Mouse (Mus musculus) left cerebral cortex, adult 8-10 months (tissue): Measurements from ENCODE around the gene Smug1. TPM values are rescaled to one million over a fixed set of nuclear protein-coding genes. Genes with fewer than 3 reads are reported as not detected.
A peak's percentile ranks its signal among the peaks of the same experiment; 100 is the strongest.

ENCODE experiments used
- DNase-seq, 2 experiments: peaks; one replicate each; pipeline ENCODE4 v3.0.0; 2022; ENCODE audit warnings: low spot score in 2 of 2
- total RNA-seq, 4 experiments: library from RNA; stranded (reverse); gene quantifications; 2 replicates each; pipeline ENCODE4 v1.2.4; 2022

Smug1 gene
- 10 to 100 TPM; 18.9 to 24.5 (median 19.8) TPM for total RNA-seq

DNA sequence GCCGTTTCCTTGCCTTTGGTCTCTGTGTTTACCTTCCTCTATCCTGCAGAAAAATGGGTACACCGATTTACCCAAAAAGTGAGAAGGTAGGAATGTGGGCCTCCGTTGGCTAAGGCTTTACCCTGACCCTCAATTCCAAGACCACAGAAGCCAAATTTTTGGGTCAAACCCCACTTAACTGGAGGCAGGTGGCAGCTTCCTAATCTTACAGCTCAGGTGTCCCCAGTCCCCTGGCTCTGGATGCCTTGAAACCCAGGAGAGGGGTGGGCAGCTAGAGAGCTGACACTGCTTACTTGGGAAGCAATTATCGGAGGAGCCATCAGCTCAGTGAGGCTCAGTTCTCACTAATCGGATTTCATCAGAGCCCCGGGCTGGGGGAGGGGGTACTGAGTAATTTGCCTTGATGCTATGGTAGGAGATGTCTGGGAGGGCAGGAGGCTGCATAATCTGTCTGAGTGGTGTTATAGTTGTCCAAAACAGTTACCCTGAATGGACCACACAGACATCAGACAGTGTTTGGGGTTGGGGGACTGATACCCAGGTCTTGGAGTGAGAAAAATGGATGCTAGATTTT lies at the start of gene Smug1:
Smug1 (minus strand) TSS at position 51 of the 574 bp plus-strand sequence.
- DNase-seq, result no peak

DNA sequence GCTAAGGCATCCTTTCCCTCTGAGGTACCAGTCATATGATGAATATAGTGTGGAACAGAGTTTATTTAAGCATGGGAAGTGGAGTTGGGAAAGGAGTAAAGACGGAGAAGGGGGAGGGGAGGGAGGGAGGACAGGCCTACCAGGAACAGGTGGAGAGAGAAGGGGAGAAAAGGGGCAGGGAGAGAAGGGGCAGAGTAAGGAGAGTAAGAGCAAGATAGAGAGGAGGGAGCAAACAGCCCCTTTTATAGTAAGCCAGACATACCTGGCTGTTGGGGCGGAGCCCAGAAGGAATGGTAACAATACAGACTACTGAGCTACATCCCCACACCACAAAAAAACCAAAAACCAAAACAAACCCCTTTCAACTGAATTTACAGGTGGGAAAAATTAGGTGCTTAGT lies 49.2 kb upstream of the Smug1 start:
- no peak for DNase-seq

DNA sequence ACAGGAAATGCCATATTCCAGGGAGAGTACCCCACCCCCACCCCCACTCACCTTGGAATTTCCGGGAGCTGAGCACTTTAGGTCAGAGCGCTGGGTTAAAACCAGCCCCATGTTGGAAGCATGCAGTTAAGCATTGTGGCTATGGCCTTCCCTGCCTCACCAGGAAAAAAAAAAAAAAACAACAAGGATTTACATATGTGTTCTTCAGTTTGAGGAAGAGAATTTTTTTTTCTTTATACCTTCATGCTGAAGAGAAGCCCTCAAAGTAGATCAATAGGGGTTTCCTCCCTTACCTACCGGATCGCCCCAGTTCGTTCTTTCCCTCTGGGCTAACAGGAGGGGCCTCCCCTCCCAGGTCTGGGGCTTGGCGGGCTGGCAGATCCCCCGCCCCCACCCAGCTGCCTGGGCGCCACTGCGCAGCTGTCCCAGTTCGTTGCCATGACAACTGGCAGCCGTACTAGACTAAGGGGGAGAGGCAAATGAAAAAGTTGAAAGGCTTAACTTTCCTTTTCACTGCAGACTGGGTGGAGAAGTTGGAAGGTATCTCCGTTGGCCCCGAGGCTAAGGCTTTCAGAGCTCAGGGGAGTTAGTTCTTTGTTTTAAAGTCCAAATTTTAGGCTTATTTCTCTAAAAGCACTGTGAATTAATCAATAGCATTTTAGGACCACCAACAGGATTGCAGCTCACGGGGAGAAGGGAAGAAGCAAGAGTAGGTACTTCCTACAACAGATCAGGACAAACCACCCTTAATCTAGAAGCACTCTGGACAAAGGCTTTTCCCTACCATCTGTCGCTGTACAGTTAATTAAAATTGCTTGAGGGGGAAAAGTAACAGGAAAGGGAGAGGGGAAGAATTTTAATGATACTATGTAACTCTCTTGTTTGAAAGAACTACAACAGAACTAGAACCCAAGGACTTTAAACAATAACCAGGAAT lies 48.3 kb upstream of the Smug1 start:
- peak; percentile 66 to 90 for DNase-seq

DNA sequence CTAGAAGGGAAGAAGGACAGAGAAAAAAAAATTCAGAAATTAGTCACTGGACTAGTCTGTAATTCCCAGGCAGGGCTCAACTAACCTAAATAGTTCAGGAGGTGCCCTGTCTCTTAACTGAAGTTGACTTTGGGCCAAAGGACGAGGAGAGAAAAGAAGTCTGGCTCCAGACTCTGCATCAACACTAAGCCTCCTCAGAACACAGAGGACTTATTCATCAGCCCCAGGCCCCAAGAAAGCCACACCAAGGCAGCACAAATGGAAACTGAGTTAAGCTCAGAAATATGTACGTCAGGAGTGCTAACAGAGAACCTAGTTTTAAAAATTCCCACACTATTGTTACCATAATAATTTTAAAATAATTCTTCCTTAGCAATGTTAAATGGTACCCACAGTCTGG lies 47.3 kb upstream of the Smug1 start:
- no peak for DNase-seq

DNA sequence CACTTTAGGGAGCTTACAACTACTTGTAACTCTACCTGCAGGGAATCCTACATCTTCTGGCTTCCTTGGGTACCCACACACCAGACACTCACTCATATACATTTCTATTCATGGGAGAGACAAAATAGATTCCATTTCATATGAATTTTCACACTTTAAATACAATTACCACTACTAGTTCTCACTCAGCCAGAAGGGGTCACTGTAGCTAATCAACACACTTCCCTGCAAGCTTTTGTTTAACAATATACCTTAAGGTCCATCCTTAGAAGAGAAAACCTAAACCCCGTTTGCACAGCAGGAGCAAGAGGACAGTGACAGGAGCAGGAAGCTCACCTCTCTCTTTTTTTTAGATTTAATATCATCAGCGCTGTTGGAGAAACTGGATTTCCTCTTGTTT lies 38.3 kb upstream of the Smug1 start:
- no peak for DNase-seq

DNA sequence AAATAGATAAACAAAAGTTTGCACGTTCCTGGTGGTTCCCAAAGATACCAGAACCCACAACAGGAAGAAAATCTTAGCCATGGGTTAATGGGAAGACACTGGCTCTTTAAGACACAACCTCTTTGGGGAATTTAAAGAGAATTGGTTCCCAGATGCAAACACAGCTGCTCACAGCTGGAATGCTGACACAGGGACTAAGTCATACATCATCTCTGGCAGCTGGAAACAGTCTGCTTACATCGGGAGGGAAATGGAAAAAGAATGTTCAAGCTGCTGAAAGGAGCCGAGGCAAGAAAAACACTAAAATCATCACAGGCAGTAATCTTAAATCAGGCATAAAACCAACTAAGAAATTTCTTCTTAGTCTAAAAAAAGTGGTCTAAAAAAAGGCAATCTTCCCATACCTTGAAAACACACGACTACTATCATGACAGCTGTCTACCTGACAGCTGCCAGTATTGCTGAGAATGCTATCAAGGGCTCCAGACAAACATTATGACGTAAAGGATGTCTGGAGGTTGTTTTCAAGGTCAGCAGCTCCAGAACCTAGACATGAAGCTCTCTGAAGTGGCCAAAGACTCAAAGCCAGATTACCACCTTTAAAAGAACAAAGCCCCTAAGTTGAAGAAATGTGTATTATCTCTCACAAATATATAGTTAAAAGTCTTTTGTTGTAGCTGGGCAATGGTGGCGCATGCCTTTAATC lies 35.3 kb upstream of the Smug1 start:
- DNase-seq, result no peak

DNA sequence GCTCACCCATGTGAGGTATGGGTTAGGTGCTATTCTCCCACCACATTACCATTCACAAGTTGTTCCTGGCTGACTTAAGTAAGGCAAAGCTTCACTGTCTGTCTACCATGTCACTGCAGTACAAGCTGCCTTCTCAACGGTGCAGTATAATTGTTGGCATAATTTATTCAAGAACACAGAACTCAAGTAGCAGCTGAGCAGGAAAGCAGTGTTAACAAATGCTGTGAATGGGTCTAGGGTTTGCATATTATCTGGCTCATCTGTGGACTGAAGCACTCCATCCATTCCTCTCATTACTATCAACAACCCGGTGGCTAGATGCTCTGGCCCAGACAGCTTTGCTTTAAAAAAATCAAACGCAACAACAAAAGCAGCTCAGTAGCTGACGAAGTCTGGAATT lies 30.9 kb upstream of the Smug1 start:
- DNase-seq, result no peak

DNA sequence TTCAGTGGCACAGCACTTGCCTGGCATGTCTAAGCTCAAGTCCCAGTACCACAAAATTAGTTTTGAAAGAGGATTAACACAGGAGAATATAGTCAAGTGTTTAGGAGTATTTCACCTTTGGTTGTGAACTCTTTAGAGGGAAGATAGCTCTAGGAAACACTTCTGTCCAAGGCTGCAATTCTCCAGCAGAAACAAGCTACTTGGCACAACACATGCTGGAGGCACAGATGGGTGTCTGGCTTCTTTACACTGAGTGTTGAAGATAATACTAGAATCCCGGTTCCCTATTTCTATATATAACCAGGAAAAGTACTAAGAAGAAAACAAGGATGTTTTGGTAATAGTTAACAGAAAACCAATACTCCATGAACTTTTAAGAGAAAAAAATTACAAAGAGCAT lies 29.9 kb upstream of the Smug1 start:
- DNase-seq, result no peak

DNA sequence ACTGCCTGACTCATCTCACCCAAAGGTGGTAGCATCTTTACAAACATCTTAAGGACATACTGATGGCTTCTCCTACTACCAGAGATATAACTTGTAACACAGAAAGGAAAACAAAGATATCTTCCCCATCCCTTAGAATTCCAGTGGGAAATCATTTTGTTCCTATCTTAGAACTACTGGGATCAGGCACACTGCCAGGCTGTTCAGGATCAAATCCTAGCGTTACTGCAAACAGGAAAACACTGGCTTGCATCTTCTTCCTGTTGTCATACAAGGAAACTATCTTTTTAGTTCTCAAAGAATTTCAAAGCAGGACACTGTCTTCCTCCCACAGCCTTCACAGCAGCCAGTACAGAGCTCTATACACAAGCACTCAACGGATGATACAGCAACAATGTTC lies 26.7 kb upstream of the Smug1 start:
- no peak for DNase-seq

DNA sequence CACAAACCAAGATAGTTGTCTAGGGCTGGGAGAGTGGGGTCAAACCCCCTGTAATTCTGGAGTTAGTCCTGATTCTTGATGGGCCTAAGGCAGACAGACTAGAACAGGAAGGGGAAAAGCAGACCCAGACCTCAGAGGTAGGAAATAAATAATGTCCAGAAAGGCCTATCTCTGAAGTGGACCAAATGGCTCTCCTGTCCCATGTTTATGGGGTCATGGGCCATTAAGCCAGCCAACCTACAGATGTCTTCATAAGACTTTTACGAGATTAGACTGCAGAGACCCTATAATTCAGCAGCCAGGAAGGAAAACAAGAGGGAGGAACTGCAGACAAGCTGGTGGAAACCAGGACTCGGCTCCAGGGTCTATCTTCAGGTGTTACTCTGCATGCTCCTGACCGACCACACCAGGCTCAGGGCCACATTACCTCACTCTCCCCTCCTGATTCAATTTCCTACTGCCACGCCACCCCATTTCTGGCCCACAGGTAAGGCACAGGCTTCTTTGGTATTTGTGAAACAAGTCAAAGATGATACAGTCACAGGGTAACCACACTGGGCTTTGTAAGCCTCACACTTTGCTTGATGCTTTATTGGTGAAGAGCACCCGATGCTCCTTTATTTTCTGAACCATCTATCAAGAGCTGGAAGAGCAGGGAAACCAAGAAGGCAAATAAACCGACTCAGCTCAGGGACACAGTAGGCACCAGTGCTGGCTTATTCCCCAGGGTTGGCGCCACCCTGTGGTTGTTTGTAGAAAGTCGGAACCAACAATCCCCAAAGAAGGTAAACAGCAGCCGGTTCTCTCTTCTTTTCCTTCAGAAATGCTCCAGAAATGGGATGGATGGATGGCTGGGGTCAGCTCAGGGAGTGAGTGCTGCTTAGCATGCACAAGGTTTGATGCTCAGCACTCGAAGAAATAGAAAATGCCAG lies 23.9 kb upstream of the Smug1 start:
- no peak for DNase-seq

DNA sequence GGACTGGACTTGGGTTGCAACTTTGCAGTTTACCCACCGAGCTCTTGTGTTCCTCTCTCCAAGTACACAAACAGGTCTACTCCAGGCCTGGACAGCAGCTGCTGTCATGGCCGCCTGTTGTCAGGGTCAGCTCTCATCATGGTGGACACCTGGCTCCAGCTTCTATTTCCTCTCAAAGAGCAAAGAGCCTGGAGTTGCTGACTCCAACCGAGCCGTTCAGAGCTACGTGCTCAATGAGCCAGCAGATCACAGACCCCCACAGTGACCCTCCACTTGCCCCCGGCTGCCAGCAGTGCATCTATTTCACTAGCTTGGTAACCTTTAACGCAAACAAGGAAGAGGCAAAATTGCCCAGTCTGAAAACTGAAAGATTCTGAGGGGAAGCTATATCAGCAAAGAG lies 23.2 kb upstream of the Smug1 start:
- no peak for DNase-seq

DNA sequence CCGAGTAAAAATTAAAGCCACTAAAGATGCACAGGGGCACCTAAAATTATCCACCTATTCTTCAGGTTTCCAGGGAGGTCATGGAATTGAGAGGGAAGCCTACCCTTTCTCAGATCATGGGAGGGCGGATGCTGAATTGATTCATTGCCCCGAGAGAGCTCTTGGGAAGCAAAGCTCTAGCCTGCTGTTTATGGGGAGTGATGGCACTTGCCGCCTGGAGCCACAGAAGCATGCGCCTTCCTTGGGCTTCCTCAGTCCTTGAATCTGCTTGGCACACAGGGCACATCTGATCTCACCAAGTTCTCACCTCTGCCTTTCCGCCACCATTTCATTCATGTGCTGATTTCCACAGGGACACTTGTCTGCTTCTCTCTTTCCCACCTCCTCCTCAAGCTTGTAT lies 20.9 kb upstream of the Smug1 start:
- no peak for DNase-seq

DNA sequence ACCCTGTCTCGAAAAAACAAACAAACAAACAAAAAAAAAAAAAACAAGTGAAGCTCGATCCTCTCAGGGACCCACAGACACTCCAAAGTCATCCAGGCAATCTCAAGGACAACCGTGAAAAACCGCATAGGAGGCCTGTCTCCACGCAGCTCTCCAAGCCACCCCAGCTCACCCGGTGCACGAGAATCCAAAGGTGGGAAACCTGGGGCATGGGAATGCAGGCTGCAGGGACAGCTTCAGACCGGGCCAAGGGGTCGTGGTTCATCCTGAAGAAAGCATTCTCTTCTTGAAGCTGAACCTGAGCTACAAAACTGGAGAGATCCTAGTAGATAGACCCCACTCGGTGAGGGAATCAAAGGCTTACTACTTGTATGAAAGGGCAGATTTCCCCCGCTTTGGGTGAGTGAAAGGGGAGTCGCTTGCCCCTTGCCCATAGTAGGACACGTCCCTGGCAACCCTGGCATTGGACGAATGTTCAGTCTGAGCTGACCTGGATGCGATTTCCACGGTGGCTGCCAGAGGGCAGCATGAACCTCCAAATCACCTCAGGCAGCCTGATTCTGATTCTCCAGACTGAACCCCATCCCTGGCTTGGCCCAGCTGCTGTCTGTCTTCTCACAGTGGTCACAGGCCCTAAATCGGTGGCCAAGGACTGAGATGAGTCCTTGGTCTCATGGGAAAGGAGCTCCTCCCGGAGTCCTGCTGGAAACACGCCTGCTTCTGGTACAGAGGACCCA lies 18.7 kb upstream of the Smug1 start:
- DNase-seq, result no peak

DNA sequence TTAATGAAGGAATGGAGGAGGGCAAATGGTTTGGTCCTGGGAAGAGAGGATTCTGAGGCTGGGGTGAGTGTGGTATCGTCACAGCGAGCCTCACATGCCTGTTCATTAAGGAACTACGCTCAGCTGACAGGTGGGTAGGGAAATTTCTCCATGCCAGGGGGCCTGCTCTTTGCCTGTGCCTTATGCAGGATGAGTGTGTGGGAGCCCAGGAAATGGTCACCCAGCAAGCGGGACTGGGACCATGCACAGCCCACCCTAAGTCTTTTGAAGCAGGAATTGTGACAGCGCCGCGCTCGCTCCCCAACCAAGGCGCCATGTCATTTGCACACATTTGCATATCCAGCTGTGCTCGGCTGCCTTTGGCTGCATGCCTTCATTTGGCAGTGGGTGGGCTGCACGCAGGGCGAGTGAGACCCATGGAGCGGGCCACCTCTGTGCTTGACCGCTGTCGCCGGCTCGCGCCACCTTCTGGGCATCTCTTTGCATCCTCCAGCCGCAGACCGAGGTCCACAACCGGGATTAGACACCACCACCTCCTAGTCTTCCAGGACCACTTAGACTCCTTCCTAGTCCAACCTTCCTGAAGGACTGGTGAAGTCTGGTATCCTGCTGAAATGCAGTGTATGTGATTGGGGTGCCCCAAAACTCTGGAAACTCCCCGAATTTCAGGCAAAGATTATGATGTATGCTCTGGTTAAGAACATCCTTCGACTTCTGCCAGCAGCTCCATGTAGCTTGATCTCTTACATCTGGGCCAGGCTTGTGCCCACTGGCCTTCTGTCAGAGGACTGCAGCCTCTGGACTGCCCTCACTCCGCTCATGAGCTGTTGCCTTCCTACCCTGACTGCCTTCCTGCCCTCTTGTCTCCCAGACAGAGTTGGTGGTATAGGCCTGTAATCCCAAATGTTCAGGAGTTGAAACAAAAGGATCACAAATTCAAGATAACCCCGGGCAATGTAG lies 17.0 kb upstream of the Smug1 start:
- no peak for DNase-seq

DNA sequence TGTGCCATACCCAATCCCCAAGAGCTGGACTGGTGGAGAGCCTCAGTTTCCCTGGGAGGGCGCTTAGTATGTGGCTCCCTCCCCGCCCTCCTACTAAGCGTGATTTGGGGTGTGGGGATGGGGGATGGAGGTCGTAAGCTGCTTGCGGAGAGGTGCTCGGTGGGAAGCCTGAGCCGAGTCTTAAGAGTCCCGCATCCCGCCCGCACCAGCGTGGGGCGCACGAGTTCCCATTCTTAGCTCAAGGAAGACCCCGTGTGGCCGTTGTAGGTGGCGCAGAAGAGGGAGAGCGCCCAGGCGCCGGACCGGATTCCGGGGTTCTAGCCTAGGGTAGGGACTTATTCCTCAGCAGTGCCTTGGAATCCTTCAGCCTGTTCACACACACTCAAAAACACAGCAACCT lies 16.2 kb upstream of the Smug1 start:
- no peak for DNase-seq

DNA sequence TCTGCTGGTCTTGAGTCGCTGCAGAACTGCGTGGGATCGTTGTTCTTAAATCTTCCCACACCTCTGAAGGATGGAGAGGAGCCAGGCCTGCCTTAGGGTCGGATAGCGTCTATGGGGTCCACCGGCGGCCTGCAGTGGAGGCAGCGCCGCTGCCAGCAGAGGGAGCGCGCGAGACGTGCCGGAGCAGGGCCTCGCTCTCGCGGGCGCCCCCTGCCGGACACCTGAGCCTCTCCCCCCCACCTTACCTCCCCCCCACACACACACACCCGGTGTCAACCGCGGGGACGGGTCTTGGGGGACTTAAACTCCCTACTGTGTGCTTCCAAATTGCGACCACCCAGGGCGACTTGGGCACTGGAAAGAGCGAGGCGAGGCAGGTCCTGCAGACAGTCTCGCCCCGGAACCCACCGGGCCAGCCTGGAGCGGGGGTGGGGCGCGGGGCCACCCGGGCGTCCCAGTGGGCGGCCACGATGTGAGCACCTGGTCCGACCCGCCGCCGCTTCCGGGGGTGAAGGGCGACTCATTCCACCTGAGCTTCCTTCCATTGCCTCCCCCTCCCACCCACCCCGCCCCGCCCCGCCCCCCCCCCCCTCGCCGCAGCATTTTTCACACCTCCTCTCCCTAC lies 15.4 kb upstream of the Smug1 start:
- peak in 1 of 2 experiments; percentile 49 for DNase-seq

DNA sequence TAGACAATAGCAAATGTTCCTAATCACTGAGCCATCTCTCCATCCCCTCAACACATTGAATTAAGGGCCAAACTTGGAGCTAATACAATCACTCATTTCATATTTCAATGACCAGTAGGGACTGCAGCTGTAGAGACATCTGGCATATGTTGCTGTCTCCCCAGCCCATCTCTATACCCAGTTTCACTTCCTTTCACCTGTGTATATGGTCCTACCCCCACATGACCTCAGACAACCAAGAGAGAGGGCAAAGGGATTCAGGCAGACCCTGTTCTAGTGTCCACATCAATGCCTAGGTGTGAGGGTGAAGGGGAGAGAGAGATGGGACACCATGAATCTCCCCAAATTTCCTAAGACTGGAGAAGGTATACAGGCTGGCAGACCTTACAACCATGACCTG lies 13.5 kb upstream of the Smug1 start:
- no peak for DNase-seq

DNA sequence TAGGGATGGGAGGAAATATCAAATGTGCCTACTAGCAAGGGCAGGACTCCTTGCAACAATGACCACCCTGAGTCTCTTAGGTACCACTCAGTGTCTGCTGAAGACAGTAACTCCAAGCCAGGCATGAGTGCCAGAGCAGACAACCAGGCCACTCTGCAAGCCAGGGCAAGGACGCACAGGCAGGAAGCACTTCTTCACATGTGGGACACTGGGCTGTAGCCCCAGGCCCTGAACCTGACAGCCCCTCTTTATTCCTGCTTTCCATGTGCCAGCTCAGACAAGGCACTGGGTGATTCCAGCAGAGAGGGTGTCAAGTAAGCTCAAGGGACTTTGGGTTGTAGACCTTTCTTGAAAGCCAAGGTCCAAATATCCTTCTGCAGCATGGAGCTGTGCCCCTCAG lies 11.9 kb upstream of the Smug1 start:
- no peak for DNase-seq

DNA sequence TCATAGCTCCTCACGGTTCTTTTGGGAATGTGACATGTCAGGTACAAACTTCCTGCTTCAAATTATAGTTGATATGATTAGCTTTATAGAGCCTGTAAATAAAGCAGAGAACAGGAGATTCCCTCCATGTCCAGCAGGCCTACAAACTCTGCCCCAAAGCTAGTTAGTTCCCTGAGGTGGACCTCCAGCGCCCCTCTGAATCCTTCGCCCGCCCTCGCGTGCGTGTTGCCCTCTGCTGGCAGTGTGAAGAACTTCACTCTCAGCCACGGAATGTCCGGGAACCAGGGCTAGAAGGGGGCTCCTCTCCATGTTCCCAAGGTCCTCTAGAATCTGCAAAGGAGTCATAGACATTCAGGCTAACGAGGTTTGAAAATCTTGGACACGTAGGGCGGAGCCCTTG lies 11.2 kb upstream of the Smug1 start:
- DNase-seq, result no peak
